Mouse (Mus musculus): ENCODE results near the gene Atxn7l1. TPM values are rescaled to one million over a fixed set of nuclear protein-coding genes. Genes with fewer than 3 reads are reported as not detected.

The Atxn7l1 gene
- polyA plus RNA-seq, 1 experiment from 2014 or later: 15.7 TPM

DNA sequence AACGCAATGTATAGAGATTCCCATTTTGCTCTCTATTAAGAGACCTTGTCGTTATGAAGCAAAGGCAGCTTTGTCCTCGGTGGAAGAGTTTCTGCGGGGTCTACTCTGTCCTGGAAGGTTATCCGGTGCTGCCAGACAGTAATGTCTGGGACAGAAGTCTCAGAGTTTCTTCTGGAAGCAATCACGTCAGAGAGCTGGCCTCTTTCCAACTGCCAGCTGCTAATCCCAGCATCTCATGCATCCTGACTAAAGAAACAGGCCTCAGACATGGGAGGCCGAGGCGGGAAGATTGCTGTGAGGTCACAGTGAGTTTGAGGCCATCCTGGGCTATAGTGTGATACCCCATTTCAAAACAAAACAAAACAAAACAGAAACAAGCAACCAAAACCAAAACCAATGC is 3.0 kb upstream of the Atxn7l1 start:
- H3K27ac ChIP-seq (ENCODE audit: low read length): no peak overlapping the region
- WGBS: 48% methylated on average over 8 of the region's 8 CpGs
- ATAC-seq (ENCODE audit: low read depth): no peak
- no peak overlapping the region for H3K9ac ChIP-seq (ENCODE audit: low read length)
- H3K27me3 ChIP-seq (ENCODE audit: control insufficient read depth, insufficient read depth, low read depth, low read length): peaks cover 2% of the 10 kb centered on the region; the same call in 1 of the 2 replicates
- peaks cover 13% of the 10 kb centered on the region for H3K4me1 ChIP-seq (replicated peaks; ENCODE audit: control insufficient read depth, insufficient read depth, low read length)
- H3K36me3 ChIP-seq (ENCODE audit: control insufficient read depth, insufficient read depth, low read length): no peaks in the 10 kb centered on the region
- no peak overlapping the region for H3K4me3 ChIP-seq (ENCODE audit: low read length)
- H3K4me2 ChIP-seq (ENCODE audit: low read depth, low read length): no peak overlapping the region
- no peaks in the 10 kb centered on the region for H3K9me3 ChIP-seq (ENCODE audit: control insufficient read depth, low read length)

DNA sequence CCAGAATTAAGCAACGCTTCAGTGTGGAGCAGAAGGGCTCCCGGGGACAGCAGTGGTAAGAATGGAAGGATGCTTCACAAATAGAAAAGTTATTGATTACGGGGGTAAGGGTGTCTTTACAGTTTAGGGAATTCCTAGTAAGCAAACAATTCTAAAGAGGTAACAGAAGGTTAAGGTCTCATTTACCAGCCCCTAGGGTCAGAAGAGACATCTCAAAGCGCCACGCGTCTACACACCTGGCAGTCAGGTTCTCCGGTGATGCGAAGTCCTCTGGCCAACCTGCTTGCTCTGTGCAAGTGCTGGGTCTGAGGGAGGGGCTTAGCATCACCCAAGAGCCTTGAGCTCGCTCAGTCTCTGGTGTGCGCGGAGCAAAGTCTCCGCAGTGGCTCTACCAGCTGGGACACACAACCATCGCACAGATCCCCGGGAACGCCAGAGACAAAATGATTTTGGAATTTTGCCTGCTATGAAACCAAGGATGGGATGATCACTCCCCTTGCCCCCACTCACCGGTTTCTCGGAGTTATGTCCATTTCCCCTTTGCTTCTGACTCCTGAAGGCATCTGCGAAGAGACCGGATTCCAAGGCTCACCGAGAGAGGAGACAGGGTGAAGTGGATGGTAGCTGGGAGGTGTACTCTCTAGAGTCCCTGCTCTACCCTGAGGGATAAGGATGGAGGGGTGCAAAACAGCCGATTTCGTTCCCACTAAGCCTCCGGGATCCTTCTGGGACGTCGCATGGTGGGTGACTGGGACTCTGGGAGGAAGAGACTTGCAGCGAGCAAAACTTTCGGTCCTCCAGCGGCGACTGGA is 665 bp upstream of the Atxn7l1 start:
- peaks cover 13% of the 10 kb centered on the region for H3K4me1 ChIP-seq (replicated peaks; ENCODE audit: control insufficient read depth, insufficient read depth, low read length)
- 4% methylated on average over 29 of the region's 29 CpGs for WGBS

DNA sequence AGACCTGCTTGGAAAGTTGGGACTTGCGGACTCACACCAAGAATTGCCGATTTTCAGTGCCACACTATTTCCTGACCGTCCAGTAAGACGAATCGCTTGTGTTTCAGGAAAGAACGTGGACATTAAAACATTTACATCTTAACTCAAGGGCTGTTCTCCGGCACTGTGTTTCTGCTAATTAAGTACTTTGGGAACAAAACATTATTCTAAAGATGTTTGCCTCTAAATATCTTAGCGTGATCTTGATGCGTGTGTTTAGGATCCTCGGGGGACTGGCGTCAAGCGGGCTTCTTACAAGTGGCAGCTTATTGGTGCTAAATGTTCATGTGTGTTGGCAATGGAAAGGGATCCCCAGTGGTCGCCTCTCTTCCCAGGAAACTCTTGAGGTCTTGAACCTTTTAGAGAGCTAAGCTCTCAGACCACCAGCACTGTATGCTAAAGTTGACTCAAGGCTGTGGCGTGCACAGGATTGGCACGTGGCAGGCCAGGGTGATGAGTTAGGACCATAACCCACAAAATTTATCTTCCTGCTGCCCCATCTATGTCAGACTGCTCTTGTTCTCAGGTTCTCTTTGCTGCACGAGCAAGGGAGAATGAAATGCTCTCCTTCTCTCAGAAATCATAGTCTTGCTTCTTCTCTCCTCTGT is 2.2 kb downstream of the Atxn7l1 start:
- Histone ChIP-seq H3K27ac (ENCODE audit: low read length) (no peak overlapping the region), H3K4me2 (ENCODE audit: low read depth, low read length) (no peak overlapping the region), H3K4me1 (replicated peaks; ENCODE audit: control insufficient read depth, insufficient read depth, low read length) (peaks cover 13% of the 10 kb centered on the region), H3K9me3 (ENCODE audit: control insufficient read depth, low read length) (no peaks in the 10 kb centered on the region), H3K4me3 (ENCODE audit: low read length) (no peak overlapping the region), H3K27me3 (ENCODE audit: control insufficient read depth, insufficient read depth, low read depth, low read length) (peaks cover 2% of the 10 kb centered on the region; the same call in 1 of the 2 replicates), H3K36me3 (ENCODE audit: control insufficient read depth, insufficient read depth, low read length) (no peaks in the 10 kb centered on the region), H3K9ac (ENCODE audit: low read length) (no peak overlapping the region)
- 88% methylated on average over 16 of the region's 16 CpGs for WGBS
- ATAC-seq (ENCODE audit: low read depth): no peak

More for the DNA sequence above, 665 bp upstream of the Atxn7l1 start:
- peak overlapping the region; percentile 93 for H3K4me2 ChIP-seq (ENCODE audit: low read depth, low read length)
- no peak overlapping the region for H3K27ac ChIP-seq (ENCODE audit: low read length)
- peak overlapping the region; percentile 65 for H3K9ac ChIP-seq (ENCODE audit: low read length)
- no peaks in the 10 kb centered on the region for H3K9me3 ChIP-seq (ENCODE audit: control insufficient read depth, low read length)
- peak; percentile 59 for ATAC-seq (ENCODE audit: low read depth)
- no peaks in the 10 kb centered on the region for H3K36me3 ChIP-seq (ENCODE audit: control insufficient read depth, insufficient read depth, low read length)
- H3K27me3 ChIP-seq (ENCODE audit: control insufficient read depth, insufficient read depth, low read depth, low read length): peaks cover 2% of the 10 kb centered on the region; the same call in 1 of the 2 replicates
- peak overlapping the region; percentile 79 for H3K4me3 ChIP-seq (ENCODE audit: low read length)

DNA sequence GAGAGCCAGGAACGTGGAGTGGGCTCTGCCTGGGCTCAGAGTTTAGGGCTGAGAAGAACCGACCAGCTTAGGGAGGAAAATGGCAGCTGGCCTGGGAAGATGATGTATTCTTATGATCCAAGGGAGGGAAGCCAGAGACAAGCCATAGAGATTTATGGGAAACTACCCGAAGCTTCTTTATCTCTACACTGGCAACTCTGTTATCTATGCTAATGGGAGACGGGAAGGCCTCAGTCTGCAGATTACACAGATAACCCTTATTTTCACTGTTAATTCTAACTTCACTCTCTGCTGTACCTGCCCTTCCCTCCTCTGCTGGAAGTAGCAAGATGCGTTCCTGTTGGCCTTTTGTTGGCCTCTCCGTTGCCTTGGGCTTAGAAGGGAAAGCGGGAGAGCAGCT is 5.6 kb downstream of the Atxn7l1 start:
- no peak for ATAC-seq (ENCODE audit: low read depth)
- 52% methylated on average over 7 of the region's 7 CpGs for WGBS

DNA sequence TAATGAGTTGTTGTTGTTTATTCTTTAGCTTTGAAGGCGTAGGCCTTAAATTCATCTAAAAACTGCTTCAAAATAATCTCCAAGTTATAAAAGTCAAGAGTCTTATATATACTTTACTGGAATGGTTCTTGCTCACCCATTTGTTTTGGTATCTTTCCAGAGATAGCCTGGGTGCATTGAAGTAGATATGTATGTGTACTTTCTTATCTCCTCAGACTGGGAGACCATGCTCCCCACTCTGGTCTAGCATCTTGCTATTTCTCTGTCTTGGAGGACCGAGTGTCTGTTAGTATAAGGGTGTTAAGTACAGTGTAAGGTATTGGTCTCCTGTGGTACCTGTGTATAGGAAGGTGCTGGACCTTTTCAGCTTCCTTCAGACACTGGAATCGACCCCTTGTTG is 6.4 kb downstream of the Atxn7l1 start:
- no peak overlapping the region for H3K27ac ChIP-seq (ENCODE audit: low read length)
- no peak for ATAC-seq (ENCODE audit: low read depth)
- H3K9ac ChIP-seq (ENCODE audit: low read length): no peak overlapping the region
- no peak overlapping the region for H3K4me2 ChIP-seq (ENCODE audit: low read depth, low read length)
- H3K9me3 ChIP-seq (ENCODE audit: control insufficient read depth, low read length): no peaks in the 10 kb centered on the region
- H3K36me3 ChIP-seq (ENCODE audit: control insufficient read depth, insufficient read depth, low read length): no peaks in the 10 kb centered on the region
- H3K4me1 ChIP-seq (replicated peaks; ENCODE audit: control insufficient read depth, insufficient read depth, low read length): peaks cover 3% of the 10 kb centered on the region; the same call in 1 of the 2 replicates
- no peaks in the 10 kb centered on the region for H3K27me3 ChIP-seq (ENCODE audit: control insufficient read depth, insufficient read depth, low read depth, low read length)
- WGBS: 80% methylated on average over 3 of the region's 3 CpGs
- no peak overlapping the region for H3K4me3 ChIP-seq (ENCODE audit: low read length)

More for the DNA sequence above, 5.6 kb downstream of the Atxn7l1 start:
- H3K9me3 ChIP-seq (ENCODE audit: control insufficient read depth, low read length): no peaks in the 10 kb centered on the region
- no peak overlapping the region for H3K9ac ChIP-seq (ENCODE audit: low read length)
- H3K27ac ChIP-seq (ENCODE audit: low read length): no peak overlapping the region
- H3K27me3 ChIP-seq (ENCODE audit: control insufficient read depth, insufficient read depth, low read depth, low read length): no peaks in the 10 kb centered on the region
- H3K4me1 ChIP-seq (replicated peaks; ENCODE audit: control insufficient read depth, insufficient read depth, low read length): peaks cover 10% of the 10 kb centered on the region
- no peak overlapping the region for H3K4me2 ChIP-seq (ENCODE audit: low read depth, low read length)
- H3K36me3 ChIP-seq (ENCODE audit: control insufficient read depth, insufficient read depth, low read length): no peaks in the 10 kb centered on the region
- no peak overlapping the region for H3K4me3 ChIP-seq (ENCODE audit: low read length)

DNA sequence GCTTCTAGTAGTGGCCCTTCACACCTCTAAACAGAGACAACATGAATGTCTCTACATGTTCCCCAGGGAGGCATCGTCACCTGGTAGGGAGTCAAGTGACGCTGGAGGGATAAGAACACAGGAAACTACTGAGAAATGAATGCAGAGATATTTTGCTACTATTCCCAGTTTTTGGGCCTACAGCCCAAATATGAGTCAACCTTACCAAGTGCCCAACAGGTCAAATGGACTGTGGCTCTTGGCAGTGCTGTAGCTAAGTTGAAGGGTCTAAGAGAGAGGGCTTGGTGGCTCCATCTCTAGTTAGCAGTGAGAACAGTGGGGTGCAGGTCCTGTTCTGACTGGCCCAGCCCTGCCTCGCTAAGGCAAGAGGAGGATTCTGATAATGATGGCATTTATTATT is 7.2 kb downstream of the Atxn7l1 start:
- Histone ChIP-seq H3K4me2 (ENCODE audit: low read depth, low read length) (no peak overlapping the region), H3K9ac (ENCODE audit: low read length) (no peak overlapping the region), H3K4me3 (ENCODE audit: low read length) (no peak overlapping the region), H3K27me3 (ENCODE audit: control insufficient read depth, insufficient read depth, low read depth, low read length) (no peaks in the 10 kb centered on the region), H3K27ac (ENCODE audit: low read length) (no peak overlapping the region), H3K4me1 (replicated peaks; ENCODE audit: control insufficient read depth, insufficient read depth, low read length) (no peaks in the 10 kb centered on the region), H3K9me3 (ENCODE audit: control insufficient read depth, low read length) (no peaks in the 10 kb centered on the region), H3K36me3 (ENCODE audit: control insufficient read depth, insufficient read depth, low read length) (no peaks in the 10 kb centered on the region)
- WGBS: 92% methylated on average over 3 of the region's 3 CpGs
- ATAC-seq (ENCODE audit: low read depth): no peak

DNA sequence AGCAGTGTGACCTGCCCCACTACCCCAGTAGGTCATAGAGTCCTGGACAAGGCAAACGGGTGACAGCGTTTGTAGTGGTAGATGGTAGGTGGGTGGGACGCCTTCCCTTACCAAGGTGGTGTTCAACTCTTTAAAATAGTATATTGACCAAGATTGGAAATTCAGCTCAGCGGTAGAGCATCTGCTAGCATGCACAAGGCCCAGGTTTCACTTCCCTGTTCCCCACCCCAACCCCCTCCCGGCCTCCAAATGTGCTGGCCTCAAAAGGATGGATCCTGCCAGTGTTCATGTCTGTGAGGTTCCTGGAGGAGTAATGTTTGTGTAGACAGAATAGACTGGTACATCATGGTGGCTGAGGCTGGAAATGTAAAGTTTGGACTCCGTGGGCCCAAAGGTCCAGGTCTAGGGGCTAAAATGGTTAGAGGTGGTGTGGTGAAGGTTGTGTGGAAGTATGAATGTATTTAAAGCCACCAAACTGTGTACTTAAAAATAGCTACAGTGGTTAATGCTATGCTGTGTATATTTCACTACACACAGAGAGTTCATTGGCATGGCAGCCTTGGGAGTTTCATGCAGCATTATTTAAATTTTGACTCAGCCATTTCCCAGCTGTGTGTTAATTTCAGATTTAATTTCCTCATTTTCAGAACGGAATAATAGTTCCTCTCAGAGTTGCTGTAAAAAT is 9.0 kb downstream of the Atxn7l1 start:
- no peaks in the 10 kb centered on the region for H3K4me1 ChIP-seq (replicated peaks; ENCODE audit: control insufficient read depth, insufficient read depth, low read length)
- no peak overlapping the region for H3K27ac ChIP-seq (ENCODE audit: low read length)
- H3K4me2 ChIP-seq (ENCODE audit: low read depth, low read length): no peak overlapping the region
- no peaks in the 10 kb centered on the region for H3K9me3 ChIP-seq (ENCODE audit: control insufficient read depth, low read length)
- WGBS: 88% methylated on average over 7 of the region's 7 CpGs
- H3K9ac ChIP-seq (ENCODE audit: low read length): no peak overlapping the region
- no peak overlapping the region for H3K4me3 ChIP-seq (ENCODE audit: low read length)
- H3K27me3 ChIP-seq (ENCODE audit: control insufficient read depth, insufficient read depth, low read depth, low read length): no peaks in the 10 kb centered on the region
- H3K36me3 ChIP-seq (ENCODE audit: control insufficient read depth, insufficient read depth, low read length): no peaks in the 10 kb centered on the region
- no peak for ATAC-seq (ENCODE audit: low read depth)

DNA sequence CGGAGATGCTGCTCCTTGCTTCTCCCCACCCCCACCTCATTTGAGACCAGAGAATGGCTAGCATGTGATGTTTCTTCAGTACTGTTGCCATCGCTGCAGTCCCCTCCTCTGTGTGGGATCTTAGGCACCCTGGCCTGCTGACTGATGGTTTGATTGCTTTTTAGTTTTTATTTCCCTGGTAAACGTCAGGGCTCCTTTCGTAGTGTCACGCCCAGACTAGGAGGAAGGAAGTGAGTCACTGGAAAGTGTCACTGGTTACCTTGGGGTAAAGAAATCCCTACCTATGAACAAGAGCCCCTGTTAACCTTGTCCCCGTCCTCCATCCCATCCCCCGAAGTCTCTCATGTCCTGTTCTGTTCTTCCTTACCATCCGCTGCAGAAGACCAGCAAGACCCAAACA is 10.8 kb downstream of the Atxn7l1 start:
- no peak overlapping the region for H3K9ac ChIP-seq (ENCODE audit: low read length)
- 66% methylated on average over 8 of the region's 8 CpGs for WGBS
- H3K27me3 ChIP-seq (ENCODE audit: control insufficient read depth, insufficient read depth, low read depth, low read length): no peaks in the 10 kb centered on the region
- no peak overlapping the region for H3K4me3 ChIP-seq (ENCODE audit: low read length)
- no peak overlapping the region for H3K27ac ChIP-seq (ENCODE audit: low read length)
- H3K36me3 ChIP-seq (ENCODE audit: control insufficient read depth, insufficient read depth, low read length): no peaks in the 10 kb centered on the region
- H3K9me3 ChIP-seq (ENCODE audit: control insufficient read depth, low read length): no peaks in the 10 kb centered on the region
- peaks cover 2% of the 10 kb centered on the region; the same call in 1 of the 2 replicates for H3K4me1 ChIP-seq (replicated peaks; ENCODE audit: control insufficient read depth, insufficient read depth, low read length)
- no peak for ATAC-seq (ENCODE audit: low read depth)
- H3K4me2 ChIP-seq (ENCODE audit: low read depth, low read length): no peak overlapping the region

DNA sequence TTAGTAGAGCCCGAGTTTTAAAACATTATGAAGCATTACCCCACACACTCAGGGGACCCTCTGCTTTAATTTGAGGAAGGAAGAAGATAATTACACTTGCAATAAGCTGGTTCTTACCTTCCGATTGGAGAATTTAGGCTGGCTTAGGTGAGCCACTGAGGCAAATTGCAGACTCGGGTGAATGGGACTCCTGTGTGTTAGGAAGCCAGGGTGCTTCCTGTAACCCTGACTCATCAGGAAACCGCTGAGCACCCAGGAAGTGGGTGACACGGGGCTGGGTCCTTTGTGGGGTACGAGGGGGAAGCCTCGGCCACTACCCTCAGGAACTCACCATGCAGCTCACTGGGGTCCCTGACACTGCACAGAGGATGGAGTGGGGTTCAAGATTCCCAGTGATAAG is 12.9 kb downstream of the Atxn7l1 start:
- H3K27ac ChIP-seq (ENCODE audit: low read length): no peak overlapping the region
- no peaks in the 10 kb centered on the region for H3K27me3 ChIP-seq (ENCODE audit: control insufficient read depth, insufficient read depth, low read depth, low read length)
- peaks cover 2% of the 10 kb centered on the region; the same call in 1 of the 2 replicates for H3K4me1 ChIP-seq (replicated peaks; ENCODE audit: control insufficient read depth, insufficient read depth, low read length)
- H3K4me3 ChIP-seq (ENCODE audit: low read length): no peak overlapping the region
- no peak overlapping the region for H3K9ac ChIP-seq (ENCODE audit: low read length)
- H3K4me2 ChIP-seq (ENCODE audit: low read depth, low read length): no peak overlapping the region
- no peak for ATAC-seq (ENCODE audit: low read depth)
- no peaks in the 10 kb centered on the region for H3K9me3 ChIP-seq (ENCODE audit: control insufficient read depth, low read length)
- H3K36me3 ChIP-seq (ENCODE audit: control insufficient read depth, insufficient read depth, low read length): no peaks in the 10 kb centered on the region
- 78% methylated on average over 7 of the region's 7 CpGs for WGBS
